Mouse (Mus musculus) adrenal gland, adult 2 months (tissue): ENCODE data around the gene Scrn2. TPM values are rescaled to one million over a fixed set of nuclear protein-coding genes. Genes with fewer than 3 reads are reported as not detected.

Source experiments
- DNase-seq: peaks from one replicate; pipeline ENCODE4 v3.0.0; 2021
- long read RNA-seq: library from polyadenylated mRNA; stranded (forward); transcript quantifications from one replicate; pipeline ENCODE4 v2.0.0, GENCODE M21; 2021
- polyA plus RNA-seq: library from polyadenylated mRNA; depleted of rRNA; stranded (reverse); fragments of >200 nt; gene quantifications from 2 replicates; pipeline ENCODE4 v1.2.3, GENCODE M21; 2012; rRNA removed
- total RNA-seq, 2 experiments: library from RNA; stranded (reverse); gene quantifications; 2 replicates each; pipeline ENCODE4 v1.2.3; 2021

The Scrn2 gene
- 10 to 100 TPM; 13.3 to 25.0 TPM for total RNA-seq
- 27.6 and 28.6 TPM in 2 replicates for polyA plus RNA-seq
- long read RNA-seq, transcript Scrn2-201 (8 exons, 1,530 nt): major isoform, 22 of 28 reads
- long read RNA-seq, partial matches to known transcripts: 4 of 28 reads
- long read RNA-seq, other reads (novel, unspliced or antisense): 2 of 28 reads

DNA sequence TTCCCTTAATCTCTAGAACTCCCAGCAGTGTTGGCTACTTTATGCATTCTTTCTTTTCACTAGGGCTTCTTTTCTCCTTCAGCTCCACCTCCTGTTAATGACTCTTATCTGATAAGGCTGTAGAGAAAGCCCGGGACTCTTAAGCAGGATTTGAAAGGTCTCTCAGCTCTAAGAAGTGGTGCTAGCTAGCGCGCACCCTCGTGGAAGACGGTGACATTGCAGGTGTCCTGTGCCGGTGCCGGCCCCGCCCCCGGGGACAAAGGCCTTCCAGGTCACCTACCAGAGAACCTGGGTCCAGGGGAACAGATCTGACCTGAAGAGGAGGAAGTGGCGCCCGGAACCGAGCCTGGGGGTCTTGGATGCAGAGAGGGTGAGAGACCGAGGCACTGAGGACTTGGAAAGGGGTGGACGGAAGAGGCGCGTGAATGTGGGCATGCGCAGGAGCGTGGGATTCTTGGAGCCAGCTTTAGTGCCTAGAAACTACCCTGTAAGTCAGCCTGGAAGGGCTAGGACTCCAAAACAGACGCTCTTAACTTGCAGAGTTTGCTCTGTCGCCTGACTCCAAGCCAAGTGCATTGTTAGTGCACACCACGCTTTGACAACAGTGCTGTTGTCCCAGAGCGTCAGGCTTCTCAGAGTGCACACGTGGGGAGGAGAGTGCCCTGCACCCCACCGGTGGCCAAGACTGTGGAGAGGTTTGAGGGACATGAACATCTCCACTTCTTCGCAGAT is at the start of gene Scrn2:
Scrn2 (plus strand) TSS at position 253 of the 732 bp plus-strand sequence.
- DNase-seq: peak; percentile 90

DNA sequence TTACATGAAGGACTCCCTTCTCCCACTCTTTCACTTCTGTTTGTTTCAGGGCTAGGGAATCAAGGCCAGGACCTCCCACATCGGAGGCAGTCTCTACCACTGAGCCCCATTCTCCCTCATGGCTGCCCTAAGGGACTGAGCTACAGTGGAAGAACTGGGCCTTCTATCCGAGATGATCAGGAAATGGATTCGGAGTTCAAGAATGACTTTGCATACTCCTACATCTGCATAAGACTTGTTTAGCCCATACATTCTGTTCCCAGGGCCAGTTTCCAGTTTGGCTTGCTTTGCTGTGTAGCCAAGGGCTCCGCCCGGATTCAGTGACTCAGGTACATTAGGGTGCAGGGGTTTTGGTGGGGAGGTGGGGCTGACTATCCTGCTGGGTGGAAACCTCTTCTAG is 49.7 kb upstream of the Scrn2 start:
- peak; percentile 40 for DNase-seq

DNA sequence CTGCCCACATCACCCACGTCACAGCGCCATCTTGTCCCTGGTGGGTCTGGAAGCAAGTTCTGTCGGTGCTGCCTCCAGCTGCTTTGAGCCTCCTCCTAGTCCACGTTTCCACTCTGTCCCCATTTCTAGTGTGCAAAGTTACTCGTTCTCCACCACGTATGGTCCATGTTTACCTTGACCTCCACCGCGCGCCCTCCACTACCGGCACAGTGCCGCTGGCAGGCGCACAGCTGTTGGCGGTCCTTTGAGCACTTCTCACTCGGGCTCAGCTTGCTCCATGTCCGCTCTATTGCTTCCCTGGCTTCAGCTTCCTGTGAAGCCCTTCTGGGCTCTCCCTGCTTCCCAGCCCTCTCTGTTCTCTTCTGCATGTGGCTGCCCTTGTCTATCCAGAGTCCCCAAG is 48.3 kb upstream of the Scrn2 start:
- no peak for DNase-seq

DNA sequence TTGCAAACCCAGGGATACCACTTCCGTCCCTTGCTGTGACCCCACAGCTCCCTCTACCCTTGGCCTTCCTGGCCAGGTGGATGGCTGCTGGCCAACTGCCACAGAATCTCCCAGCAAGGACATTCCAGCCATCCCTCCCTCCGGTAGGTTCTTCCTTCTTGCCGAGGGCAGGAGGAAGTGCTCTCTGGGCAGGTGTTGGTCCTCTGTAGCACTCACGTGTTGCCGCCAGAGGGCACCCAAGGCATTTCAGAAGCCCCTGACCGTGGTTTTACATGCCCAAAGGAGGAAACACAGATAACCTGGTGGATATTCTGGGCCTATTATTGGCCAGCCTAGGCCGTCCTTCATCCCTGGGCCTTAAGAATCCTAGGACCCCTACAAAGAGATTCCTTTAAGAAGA is 47.4 kb upstream of the Scrn2 start:
- peak; percentile 81 for DNase-seq

DNA sequence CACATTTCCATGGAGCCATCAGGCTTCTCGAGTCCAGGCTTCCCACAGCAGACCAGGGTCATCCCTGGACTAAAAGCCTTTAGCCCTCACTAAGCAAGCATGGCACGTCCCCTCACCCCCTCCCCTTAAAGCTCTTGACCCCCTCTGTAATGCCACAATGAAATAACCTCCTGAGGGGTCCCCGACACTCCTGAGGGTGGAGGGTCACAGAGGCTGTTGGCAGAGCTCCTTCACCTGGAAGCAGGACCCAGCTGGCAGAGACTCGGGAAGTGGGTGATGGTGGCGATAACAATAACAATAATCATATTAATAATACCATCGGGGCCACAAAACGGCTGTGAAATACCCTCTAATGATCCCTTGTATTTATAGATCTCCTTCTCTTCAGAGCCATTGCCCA is 46.9 kb upstream of the Scrn2 start, which contains the start of gene Sp2:
Sp2 (minus strand) TSS at position 101 of the 400 bp plus-strand sequence.
- DNase-seq: no peak

DNA sequence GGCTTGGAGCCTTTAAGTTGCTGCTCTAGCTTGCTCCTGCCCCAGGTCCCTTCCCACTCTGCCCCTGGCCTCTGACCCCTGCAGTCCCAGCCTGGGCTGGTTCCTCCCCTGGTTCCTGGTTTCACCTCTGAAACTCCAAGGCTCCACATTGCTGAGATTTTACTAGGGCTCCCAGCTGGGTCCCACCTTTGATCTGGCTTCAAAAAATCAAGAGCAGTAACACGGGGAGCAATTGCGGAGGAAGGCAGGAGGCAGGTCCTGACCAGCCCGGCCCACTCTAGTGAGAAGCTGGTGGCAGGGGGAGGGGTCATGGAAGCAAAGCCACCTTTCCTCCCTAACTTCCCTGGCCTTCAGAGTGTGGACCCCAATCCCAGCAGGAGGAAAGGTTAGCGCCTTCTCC is 44.8 kb upstream of the Scrn2 start:
- DNase-seq: no peak

DNA sequence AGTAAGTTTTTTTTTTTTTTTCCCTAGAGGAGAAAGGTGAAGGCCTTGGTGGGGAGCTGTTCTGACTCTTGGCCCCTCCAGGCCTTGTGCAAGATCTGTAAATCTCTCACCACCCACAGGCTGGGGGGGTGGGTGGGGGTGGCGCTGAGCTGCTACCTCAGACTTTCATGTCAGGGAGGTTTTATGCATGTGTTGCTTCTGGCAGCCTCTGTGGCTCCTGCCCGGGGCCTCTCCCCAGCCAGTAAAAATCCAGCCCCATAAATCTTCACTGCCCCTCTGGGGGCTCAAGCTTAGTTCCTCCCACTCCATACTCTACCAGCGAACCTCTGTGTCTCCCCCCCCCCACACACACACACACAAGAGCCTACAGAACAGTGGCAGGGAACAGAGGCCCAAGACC is 43.3 kb upstream of the Scrn2 start:
- DNase-seq: no peak

DNA sequence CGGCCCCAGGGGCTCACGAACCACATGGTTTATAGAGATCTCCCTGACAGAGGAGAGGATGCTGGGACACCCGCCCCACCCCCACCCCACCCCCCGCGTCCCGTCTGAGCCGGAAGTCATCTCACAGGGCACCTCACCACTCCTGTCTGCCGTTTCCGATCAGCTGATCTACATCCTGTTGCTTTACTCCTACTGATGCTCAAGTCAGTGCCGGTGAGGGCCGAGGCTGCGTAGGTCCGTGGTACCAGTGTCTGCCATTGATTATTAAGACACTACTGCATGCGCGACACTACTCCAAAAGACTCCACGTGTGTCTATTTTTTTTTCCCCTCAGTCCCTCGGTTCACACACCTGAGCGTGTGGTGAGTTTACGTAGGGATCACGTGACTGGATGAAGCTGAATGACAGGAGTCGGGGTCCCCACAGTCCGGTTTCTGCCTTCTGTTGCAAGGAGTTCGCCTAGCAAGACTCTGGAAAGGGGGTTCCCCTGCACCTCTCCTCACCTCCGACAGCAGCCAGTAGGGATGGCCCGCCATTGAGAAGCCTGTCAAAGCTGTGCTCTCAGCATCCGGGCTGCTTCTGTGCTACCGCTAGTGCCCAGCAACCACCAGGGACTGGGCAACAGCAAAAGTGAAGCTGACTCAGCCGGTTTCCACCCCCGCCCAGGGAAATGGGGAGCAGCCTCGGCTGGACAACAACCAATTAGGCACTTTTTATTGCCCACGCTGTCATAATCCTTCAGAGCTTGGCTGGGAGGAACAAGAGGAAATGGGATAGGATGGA is 41.7 kb upstream of the Scrn2 start:
- DNase-seq: no peak

DNA sequence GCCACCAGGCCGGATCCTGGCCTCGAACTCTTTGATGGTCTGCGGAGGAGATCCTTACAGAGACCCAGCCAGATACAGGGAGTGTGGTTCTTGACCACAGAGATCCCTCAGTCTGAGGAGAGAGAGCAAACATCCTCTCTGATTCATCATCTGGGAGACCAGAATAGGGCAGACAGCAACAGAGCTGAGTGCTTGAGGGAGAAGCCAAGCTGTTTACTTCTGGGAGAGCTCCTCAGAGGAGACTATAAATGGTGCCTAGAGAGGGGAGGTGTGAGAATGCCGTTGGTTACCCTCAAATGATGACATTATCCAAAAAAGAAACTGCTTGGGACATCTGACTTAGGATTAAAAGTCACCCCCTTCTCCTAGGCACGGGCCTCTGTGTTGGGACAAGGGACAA is 38.2 kb upstream of the Scrn2 start:
- DNase-seq: no peak

DNA sequence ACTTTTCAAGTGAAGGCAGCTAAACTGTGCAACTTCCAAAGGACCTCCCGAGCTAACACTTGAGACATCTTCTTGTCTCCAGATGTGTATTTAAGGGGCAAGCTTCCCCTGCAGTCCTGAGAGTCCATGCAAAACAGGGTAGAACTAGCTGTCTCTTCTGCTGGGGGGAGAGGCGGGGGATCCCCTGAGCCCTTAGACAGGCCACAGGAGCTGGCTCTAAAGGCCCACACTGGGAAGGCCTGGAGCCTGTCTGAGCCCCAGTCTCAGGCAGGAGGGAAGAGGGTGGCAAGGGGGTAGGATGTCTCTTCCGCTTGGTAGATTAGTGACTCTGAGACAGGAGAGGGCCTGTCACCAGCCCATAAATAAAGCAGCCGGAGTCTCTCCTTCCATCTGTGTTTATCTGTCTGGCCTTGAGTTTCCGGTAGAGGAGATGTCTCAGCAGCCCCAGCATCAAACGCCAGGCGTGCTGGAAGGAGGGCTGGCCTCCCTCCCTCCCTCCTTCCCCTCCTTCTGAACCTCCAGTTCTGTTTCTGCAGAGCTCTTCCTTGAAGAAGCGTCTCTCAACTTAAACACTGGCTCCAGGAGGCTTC is 36.9 kb upstream of the Scrn2 start:
- peak; percentile 50 for DNase-seq

DNA sequence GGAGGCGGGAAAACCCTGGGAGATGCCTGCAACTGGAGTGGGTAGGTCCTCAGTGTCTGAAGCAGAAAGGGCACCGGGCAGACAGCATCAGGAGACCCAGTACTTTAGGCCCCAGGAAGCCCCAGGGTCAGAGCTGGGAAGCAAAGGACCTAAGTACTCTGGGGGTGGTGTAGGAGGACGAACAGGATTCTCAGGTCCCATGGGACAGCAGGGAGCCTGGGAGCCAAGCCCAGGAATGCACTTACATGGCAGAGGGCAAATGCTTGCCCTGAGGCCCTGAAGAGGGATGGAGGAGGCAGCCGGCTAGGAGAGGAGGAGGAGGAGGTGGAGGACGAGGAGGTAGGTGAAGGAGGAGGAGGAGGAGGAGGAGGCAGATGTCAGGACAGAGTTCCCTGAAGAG is 34.7 kb upstream of the Scrn2 start:
- no peak for DNase-seq

DNA sequence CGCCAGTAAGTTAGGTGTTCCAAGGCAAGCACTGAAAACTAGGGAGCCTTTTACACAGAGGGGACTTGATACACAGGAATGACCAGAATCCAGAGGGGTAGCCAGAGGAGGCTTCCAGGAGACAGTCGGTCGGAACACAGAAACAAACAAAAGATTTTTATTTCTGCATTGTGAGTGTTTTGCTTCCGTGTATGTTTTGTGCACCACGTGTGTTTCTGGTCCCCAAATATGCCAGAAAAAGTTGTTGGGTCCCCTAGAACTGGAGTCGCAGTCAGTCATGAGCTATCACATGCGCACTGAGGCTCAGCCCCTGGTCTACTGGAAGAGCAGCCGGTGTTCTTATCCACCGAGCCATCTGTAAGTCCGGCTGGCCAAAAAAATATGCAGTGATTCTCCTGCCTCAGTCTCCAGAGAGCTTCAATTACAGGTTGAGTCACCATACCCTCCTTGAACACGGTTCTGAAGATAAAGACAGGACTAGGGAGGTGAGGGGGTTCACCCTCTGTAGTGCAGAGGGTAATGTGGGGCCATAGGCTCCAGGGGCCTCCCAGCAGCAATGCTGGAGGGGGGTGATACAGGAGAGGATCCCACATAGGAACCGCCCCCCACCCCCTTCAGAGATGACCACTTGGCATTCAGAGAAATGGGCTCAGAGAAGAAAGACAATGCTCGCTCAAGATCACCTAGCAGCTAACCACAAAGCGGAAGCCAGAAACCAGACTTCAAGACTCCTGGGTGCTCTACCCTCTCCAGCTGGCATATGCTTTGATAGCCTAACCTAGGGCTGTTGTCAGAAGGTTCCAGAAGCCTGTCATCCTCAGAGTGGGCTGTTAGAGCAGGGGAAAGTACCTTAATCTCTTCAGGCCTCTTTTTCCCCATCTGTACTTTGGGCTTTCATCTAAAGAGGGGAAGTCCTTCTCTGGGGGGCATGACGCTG is 33.6 kb upstream of the Scrn2 start:
- no peak for DNase-seq

DNA sequence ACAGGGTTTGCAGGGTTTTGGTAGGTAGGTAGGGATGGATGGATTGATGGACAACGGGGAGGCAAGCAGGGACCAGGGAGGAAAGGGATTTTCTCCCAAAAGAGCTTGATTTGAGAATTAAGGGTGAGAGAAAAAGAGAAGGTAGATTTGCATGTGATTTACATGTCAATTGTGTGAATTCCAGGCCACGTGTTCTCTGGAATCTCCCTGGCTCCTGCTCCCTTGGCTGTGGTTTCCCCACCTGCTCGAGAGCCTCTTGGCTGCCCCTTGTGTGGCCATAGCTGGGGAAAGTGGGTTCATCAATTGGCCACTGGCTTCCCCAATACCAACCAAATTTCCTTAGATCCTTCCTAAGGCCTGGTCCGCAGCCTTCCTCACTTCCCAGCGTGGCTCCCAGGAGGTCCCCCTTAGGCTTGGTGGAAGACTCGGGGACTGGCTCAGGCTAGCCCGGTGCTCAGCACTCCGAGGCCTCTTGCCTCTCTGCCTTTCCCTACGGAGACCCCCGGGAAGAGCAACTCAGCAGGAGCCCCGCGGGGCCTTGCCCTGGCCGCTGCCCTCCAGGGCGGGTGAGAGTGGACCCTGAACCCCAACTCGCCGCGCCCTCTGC is 32.9 kb upstream of the Scrn2 start:
- no peak for DNase-seq

DNA sequence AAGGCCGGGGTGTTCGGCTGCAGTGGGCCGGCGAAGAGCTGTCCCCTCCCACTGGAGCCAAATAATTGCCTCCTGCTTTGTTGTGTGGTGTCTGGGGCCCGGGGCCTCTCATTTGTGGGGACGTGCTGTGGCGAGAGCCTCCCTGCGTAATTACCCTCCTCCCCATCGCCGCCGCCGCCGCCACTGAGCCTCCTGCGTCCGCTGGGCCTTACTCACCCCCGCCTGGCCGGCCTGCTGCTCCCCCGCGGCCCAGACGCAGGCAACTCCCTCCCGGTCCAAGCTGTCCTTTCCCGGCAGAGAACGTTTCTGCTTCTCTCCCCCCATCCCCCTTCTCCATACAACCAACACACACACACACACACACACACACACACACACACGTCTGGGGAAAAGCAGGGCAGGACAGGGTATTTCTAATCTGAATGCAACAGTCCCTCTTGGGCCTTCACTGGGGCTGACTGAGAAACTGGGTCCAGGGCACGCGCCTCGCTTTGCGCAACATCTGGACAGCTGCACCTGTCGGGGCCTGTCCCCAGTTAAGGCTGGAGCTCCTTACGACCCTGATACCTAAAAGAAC is 32.3 kb upstream of the Scrn2 start:
- peak; percentile 44 for DNase-seq

DNA sequence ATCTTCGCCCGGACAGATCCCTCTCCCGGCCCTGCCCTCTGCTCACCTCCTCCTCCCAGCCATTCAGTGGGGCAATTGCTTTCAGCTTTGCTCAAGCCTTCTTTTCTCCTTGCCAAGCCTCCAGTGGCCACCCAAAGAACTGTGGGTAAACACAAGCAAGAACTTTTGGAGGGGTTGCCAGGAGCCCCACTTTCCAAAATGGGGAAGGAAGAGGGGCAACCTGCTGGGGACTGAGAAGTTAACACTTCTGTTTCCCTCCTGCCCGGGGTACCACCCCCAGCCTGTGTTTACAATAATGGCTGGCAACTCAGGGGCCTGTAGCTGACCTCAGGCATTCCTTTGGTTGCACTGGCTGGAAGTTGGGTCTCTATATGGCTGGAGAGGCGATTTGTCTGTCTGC is 26.6 kb upstream of the Scrn2 start:
- no peak for DNase-seq

DNA sequence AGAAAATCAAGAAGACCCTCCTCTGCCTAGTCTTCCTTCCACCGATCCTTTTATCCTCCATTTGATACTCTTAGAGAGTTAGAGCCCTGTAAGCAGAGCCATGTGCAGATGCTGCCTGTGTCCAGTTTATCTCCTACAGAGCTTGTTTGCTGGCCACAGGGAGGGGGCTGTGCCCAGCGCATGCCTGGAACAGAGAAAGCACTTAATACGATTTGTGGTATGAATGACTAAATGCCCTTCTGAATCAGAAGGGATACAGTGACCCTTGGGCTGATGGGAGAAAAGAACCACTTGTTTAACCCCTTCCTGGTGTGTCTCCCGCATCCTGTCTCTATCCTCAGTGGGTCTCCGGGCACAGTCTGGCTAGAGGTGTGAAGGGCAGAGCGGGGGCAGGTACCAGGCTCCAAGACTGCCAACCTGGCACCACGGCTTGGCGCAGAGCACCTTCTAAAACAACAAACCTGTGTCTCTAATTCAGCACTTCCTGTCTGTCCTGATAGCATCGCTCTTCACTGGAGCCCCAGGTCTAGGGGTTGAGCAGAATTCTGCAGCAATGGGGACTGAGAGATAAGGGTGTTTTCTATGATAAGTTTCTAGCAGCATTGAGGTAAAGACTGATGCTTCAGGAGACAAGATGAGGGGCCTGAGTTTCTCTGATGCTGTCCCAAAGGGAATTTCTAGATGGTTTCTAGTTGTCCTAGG is 22.5 kb upstream of the Scrn2 start:
- no peak for DNase-seq

DNA sequence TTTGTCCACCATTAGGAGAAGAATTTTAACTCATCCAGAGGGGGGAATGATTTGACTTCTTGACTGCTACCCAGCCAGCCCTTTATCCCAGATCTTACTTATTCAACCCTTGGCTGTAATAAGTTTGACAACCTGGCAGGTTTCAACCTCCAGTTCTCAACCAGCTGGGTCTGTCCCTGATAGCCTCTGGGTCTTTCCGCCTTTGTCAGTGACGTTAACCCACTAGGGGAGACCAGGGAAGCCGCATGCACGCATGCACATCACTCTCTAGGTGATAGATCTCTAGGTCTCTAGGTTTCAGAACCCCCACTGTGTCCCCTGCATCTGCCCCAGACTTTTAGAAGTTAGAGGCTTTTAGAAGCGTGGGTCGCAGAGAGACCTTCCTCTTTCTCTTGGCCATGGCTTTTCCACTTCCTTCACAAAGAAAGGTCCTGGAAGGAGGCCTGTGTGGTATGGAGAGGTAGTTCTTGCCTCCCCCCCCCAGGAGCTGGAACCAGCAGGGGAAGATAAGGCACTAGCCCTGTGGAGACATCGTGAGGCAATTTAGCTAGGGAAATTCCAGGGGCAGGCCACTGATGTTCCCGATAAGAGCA is 20.4 kb upstream of the Scrn2 start:
- DNase-seq: no peak

DNA sequence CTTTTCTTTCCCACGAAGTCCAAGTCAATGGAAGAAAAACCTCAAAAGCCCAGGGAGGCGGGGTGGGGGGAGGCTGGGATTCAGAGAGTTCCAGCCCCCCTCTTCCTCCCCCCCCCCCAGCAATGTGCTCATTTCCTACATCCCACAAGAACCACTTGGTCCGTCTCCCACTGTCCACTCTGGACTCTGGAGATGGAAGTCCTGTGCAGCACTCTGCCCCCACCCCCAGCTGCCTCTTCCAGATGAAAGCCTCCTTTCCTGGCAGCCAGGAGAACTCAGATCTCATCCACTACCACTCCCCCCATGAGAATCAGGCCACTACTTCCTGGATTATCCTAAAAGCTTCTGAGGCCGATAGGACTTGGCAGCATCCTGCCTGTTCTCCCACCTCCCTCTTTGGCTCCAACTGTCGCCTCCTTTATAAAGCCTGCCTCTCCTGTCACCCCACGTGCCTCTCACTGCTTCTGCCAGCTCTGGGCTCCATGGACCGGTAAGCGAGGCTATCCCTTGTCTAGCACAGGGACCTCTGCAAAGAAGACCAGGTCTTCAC is 16.5 kb upstream of the Scrn2 start, which contains the start of gene Sp6:
Sp6 (plus strand) TSS at position 274 of the 550 bp plus-strand sequence.
- DNase-seq: no peak
